Mouse (Mus musculus) cerebellum, adult 18-20 months (tissue): ENCODE results near the gene Gm5767.
"Not testable (repeated sequence)": the region's sequence is repeated elsewhere in the genome, so short reads cannot be mapped to it uniquely, and the experiment has no call there.

Source experiments
- DNase-seq, 2 experiments: peaks; one replicate each; pipeline ENCODE4 v3.0.0; 2021

Gene Gm5767

DNA sequence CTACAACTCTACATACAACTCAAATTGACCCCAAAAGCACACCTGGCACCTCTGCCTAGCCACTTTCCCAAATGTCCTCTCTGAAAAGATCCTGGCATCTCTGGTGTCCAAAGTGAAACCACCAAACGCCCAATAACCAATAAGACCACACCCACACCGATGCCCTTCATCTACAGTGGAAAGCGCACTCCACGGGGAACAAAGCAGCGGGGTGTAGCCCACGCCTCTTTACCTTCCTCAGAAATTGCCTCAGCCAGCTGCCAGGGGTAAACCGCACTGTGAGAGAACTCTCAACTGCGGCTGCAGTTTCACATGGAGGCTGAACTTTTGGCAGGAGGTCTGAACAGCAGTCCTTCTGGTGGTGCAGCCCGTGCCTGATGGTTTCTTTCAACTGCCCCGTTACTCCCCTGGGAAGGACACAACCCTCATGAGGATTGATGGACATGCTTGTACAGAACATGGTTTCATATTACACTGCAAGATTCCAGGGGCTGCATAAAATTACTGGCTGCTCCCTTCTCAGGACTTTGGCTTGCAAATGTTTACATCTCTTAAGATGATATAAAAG is 35.0 kb downstream of the Gm5767 start:
- DNase-seq: no peak

DNA sequence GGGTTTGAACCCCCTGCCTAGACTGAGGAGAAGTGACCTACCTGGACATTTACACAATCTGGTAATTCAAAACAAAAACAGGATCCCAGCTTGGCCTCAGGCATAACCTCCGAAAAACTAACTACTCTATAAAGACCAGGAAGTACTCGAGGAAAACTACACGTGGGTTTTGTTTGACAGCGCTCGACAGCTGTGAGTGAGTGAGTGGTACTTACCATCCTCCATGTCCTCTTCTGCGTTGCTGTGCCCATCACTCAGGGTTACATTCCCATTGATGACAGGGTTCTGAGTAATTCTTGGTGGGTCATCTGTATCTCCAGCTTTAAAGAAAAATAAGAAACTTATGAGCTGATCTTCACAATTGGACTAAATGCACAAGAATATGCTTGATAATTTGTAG is 35.7 kb downstream of the Gm5767 start:
- no peak for DNase-seq

DNA sequence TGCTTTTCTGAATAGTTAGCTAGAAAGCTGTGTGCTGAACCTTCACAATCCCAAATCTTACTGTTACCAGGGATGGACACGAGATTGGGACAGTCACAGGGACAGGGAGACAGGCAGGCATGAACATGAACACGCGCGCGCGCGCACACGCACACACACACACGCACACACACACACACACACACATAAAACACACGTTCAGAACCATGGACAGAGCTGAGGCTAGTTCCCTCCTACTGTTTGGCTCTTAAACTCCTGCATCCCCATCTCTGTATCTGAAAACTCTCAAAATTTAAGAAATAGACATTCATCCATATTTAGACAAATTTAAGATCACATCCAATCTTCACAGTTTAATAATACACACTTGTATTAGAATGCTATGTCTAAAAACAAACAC is 37.2 kb downstream of the Gm5767 start:
- DNase-seq: no peak

DNA sequence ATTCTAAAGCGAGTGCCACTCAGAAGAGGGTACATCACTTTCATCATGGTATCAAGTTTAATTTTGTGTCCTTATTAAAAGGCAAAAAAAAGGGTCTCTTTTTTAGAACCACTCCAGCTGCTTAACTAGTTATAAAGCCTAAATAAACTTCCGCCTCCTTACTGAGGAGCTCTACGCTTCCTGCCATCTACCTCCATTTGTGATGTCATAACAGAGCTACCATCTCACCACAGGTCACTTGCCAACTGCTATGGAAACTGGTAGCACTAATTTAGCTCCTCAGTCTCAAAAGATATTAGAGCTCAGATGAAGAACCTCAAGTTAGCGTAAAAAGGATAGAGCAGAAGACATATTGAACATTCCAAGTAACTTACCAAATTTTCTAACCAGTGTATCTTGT is 39.9 kb downstream of the Gm5767 start:
- DNase-seq: no peak

DNA sequence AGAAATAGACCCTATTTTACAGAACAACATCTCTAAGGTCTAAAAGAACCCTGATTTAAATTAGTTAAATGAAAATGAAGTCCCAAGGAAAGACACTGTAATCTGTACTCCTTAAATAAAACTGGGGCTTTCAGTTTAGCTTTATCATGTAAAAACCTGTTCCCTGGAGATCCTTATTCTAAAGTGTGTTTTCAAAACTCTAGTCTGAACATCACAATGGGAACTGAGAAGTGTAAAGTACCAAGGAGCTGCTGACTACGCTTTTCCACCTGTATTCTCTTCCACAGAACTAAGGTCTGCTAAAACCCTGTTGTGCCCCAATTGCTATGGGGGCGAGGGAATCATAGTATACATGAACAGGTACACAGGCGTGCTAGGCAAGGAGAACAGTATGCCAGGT is 43.5 kb downstream of the Gm5767 start:
- DNase-seq: no peak

DNA sequence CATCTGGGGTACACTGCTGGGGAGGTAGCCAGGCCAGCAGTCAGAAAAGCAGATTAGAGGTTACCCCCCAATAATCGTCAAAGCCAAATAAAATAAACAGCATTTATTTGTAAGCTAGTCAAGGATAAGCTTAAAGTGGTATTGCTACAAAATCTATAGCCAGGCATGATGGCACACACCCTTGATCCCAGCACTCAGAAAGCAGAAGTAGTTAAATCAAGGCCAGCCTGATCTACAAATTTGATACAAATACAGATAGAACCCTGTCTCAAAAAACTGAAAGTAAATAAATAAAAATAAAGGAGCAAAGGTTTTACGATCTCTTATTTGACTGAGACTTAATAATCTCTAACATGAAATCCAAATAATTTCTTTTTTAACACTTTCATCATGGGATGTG is 45.2 kb downstream of the Gm5767 start:
- DNase-seq: no peak

DNA sequence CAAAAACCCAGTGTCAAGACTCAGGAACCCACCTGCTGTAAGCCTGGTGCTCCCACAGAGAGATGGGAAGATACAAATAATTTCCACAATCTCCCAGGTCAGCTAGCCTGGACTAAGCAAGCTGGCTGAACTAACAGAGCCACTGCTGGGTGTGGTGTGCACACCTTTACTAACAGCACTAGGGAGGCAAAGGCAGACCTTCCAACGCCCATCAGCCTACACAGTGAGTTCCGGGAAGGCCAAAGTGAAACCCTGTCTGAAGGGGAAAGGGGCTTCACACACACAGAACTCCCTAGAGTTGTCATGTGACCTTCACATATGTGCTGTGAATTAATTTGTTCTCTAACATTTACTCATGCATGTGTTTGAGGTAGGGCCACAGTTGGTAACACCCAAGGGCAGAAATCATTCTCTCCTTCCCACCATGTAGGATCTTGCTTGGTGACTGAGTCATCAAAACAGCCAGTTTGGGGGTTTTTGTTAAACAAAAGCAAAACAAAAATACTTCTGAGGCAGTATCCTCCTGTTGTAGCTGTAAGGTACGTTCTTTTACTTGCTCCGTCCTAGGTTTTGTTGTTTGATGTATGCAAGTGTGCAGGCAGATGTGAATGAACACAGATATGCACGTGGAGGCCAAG is 47.7 kb downstream of the Gm5767 start:
- no peak for DNase-seq

DNA sequence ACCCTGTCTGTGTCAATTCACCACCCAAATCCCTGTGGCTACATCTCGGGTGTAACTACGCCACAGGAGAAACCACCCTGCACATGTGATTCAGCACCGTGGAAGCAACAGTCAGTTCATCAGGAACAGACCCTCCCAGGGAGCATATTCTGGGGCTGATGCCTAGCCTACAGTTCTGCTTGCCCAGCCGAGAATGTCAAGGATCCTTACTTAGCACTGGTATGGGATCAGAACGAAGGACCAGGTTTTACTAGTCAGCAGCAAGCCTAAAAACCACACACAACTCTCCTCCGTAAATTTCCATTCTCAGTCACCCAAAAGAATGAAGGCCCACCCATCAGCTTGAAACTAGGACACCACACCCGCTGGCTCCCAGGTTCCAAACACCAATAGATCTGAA is 51.1 kb downstream of the Gm5767 start:
- no peak for DNase-seq

DNA sequence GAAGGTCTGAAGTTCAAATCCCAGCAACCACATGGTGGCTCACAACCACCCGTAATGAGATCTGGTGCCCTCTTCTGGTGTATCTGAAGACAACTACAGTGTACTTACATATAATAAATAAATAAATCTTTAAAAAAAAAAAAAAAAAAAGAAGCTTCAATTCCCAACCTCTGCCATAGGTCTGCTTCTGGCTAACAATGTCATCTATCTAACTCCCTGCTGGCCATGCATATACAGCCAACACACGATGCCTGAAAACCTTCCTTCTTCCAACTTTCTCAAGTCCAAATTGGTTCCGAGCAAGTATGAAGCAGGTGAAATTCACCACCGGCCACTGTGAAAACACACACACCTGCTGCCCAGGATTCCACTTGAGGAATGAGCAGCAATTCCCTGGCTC is 51.9 kb downstream of the Gm5767 start:
- DNase-seq: not testable (repeated sequence)
